Mouse (Mus musculus) frontal cortex, postnatal 10 days (tissue): ENCODE measurements around the gene Gm38119.
"Not testable (repeated sequence)": the region's sequence is repeated elsewhere in the genome, so short reads cannot be mapped to it uniquely, and the experiment has no call there.

Experiments
- DNase-seq, 2 experiments: peaks; one replicate each; pipeline ENCODE4 v3.0.0; 2022; ENCODE audit warnings: low spot score in 2 of 2, mixed read lengths in 1 of 2

The Gm38119 gene

DNA sequence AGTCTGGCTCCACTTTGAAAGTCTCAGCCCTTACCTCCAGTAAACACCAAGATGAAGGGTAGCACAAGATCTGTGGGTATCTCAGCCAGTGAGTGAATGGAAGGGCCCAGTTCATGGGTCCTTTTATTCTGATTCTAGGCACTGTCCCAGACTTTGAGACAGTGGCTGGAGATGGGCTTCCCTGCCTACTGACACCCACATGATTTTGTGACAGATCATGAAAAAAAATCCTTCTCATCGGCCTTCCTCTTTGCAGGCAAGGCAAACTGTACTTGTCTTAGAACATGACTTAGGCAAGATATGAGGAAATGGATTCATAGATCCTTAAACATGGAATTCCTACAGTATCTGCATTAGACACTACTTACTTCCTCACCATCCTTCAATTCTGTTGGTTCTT lies at the start of gene Gm38119:
Gene Gm38119 (minus strand): TSS at position 101 of the 400 bp plus-strand sequence.
- DNase-seq, result no peak

DNA sequence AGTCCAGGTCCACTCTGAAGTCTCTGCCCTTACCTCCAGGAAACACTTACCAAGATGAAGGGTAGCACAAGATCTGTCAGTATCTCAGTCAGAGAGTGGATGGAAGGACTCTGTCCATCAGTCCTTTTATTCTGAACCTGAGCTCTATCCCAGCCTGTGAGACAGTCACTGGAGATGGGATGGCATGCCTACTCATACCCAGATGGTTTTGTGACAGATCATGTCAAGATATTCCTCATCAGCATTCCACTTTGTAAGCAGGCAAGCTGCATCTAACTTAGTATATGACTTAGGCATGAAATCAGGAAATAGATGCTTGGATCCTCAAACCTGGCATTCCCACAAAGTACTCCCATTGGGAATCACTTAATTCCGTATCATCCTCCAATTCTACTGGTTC lies 39.9 kb upstream of the Gm38119 start, which contains the start of gene Lce1i:
Gene Lce1i (minus strand): TSS at position 101 of the 400 bp plus-strand sequence.
- DNase-seq, result no peak

DNA sequence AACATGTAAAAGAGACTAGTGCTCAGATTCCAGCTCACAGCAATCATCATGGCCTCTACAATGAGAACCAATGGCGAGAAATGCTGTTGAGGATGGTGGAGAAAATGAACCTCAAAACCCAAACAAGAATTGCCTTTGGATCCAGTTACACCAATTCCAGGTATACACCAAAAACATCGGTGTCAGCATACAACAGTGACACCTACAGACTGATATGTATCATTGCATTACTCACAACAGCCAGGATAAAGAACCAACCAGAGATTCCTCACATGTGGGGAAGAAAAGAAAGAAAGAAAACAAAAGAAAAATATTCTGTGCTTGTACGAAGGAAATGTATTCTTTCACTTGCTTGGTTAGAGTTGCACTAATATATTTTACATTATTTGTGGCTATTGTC lies 32.7 kb upstream of the Gm38119 start:
- no peak for DNase-seq

DNA sequence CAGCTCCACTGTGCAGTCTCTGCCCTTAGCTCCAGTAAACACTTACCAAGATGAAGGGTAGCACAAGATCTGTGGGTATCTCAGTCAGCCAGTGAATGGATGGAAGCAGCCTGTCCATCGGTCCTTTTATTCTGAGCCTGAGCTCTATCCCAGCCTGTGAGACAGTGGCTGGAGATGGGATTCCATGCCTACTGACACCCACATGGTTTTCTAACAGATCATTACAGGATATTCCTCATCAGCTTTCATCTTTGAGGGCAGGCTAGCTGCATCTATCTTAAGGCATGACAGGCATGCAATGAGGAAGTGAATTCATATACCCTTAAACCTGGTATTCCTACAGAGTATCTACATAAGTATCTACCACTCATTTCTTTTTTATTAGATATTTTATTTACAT lies 26.1 kb upstream of the Gm38119 start, which contains the start of gene Lce1h:
Gene Lce1h (minus strand): TSS at position 101 of the 400 bp plus-strand sequence.
- no peak for DNase-seq

DNA sequence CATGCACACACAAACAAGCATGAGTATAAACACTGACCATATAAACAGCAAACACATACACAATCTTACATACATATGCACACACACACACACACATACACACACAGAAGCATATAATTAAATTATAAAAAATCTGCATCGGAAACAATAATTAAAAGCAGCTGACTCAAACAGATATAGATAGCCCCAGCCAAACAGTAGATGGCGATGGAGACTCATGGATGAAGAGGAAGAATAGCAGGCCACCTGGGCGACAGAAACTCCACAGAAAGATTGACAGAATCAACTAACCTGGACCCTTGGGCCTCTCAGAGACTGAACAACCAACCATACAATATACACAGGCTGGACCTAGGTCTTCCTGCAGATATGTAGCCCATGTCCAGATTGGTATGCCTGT lies 14.3 kb upstream of the Gm38119 start:
- DNase-seq, result no peak

DNA sequence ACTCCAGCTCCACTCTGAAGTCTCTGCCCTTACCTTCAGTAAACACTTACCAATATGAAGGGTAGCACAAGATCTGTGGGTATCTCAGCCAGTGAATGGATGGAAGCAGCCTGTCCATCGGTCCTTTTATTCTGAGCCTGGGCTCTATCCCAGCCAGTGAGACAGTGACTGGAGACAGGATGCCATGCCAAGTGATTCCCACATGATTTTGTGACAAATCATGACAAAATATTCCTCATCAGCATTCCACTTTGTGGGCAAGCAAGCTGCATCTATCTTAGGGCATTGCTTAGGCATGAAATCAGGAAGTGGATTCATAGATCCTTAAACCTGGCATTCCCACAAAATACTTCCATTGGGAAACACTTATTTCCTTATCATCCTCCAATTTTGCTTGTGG lies 13.3 kb upstream of the Gm38119 start, which contains the start of gene Lce1g:
Gene Lce1g (minus strand): TSS at position 101 of the 400 bp plus-strand sequence.
- no peak for DNase-seq

DNA sequence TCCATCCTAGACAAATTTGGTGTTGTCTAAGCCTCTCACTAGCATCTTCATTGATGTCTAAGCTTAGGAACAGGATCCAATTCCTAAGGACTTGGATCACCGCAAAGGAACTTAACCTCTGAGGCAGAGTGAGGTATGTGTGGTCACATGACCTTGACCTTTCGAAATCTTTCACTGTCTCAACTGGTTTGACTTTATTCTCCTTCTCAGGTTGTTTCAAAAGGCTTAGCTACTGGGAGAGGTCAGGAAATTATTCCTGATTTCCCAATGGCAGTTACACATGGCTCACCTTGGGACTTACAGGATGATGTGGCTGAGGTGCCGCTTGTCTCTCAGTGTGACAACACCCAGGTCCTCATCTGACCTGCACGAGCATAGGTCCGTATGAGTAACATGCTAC lies 16.3 kb downstream of the Gm38119 start:
- DNase-seq, result no peak

DNA sequence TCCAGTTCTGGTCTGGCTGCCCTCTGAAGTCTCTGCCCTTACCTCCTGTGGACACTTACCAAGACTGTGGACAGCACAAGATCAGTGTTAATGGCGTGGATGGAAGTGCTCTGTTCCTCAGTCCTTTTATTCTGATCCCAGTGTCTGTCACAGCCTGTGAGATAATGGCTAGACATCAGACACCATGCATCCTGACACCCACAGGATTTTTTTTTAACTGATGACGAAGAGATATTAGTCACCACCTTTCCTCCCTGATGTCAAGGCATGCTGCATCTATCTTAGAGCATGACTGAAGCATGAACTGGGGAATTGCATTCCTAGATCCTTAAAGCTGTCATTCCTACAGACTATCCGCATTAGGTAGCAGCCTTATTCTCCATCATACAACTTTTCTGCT lies 18.6 kb downstream of the Gm38119 start, which contains the start of gene Lce1f:
Gene Lce1f (minus strand): TSS at position 101 of the 400 bp plus-strand sequence.
- no peak for DNase-seq

DNA sequence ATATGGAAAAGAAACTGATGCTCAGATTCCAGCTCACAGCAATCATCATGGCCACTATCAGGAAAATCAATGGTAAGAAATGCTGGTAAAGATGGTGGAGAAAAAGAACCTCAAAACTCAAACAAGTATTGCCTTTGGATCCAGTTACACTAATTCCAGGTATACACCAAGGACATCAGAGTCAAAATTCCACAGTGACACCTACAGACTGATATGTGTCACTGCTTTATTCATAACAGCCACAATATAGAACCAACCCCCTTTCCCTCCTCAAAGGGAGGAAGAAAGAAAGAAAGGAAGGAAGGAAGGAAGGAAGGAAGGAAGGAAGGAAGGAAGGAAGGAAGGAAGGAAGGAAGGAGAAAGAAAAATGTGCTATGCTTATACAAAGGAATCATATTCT lies 23.8 kb downstream of the Gm38119 start:
- no peak for DNase-seq

DNA sequence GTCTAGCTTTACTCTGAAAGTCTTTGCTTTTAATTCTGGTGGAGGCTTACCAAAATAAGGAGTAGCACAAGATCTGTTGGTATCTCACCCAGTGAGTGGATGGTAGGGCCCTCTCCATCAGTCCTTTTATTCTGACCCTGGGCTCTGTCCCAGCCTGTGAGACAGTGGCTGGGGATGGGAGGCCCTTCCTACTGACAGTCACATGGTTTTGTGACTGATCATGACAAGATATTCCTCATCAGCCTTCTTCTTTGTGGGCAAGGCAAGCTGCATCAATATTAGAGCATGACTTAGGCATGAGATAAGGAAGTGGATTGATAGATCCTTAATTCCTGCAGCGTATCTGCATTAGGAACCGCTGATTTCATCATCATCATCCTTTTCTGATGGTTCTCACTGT lies 29.9 kb downstream of the Gm38119 start, which contains the start of gene Lce1e:
Gene Lce1e (minus strand): TSS at position 101 of the 400 bp plus-strand sequence.
- DNase-seq, result no peak

DNA sequence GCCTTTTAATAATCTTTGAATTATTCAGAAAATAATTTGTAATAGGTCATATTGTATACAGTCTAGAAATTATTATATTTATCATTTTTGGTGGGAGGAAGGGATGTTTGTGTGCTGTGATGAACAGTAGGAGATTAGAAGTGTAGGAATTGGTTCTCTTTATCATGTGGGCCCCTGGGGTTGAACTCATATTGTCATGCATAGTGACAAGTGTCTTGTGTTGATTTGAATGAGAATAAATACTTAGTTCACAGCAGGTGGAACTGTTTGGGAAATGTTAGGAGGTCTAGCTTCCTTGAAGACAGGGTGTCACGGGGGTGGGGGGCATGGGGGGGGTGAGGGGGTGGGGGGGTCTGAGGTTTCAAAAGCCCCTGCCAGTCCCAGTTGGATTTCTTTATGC lies 44.3 kb downstream of the Gm38119 start:
- DNase-seq, result no peak

DNA sequence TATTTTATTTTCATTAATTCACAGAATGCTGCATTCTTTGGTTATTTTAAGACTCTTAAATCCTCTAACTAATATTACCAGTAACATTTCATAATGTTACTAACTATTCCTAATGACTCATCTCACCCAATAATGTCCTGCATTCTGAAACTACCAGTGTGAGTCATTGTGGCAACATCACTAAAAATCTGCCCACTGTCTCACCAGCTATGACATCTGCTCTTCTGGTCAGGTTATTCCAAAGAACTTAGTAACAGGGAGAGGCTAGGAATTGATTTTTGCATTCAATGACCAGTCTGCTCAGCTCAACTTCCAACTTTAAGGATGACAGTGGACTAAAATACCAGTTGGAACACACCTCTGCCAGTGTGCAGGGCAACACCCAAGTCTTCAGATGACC lies 47.2 kb downstream of the Gm38119 start:
- no peak for DNase-seq

DNA sequence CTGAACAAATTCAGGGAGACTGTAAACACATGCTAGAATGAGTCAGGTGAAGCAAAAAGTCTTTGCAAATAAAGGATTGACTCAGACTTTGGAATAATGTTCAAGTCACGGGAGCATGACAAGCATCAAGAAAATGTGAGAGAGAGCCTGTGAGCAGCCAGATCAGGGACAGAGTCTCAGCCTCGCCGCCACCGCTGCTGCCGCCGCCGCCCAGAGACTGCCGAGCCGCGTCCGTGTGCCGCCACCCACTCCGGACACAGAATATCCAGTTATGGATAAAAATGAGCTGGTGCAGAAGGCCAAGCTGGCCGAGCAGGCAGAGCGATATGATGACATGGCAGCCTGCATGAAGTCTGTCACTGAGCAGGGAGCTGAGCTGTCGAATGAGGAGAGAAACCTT lies 49.7 kb downstream of the Gm38119 start:
- DNase-seq, result not testable (repeated sequence)
